Mouse (Mus musculus): ENCODE results near the gene Fth1. TPM values are rescaled to one million over a fixed set of nuclear protein-coding genes. Genes with fewer than 3 reads are reported as not detected.

The Fth1 gene
- polyA plus RNA-seq, 1 experiment from 2014 or later = 1,694 TPM

GRCm38 (mm10) chr19:10013348-10013747 lies 33.0 kb downstream of the Fth1 start:
- Histone ChIP-seq H3K4me3 (ENCODE audit: low read depth, low read length) (no peak overlapping the region), H3K27me3 (ENCODE audit: control insufficient read depth, insufficient read depth, low read depth, low read length) (no peaks in the 10 kb centered on the region), H3K9me3 (replicated peaks; ENCODE audit: control insufficient read depth, low read length, poor library complexity, severe bottlenecking) (no peaks in the 10 kb centered on the region), H3K36me3 (ENCODE audit: control insufficient read depth, insufficient read depth, low read length) (no peaks in the 10 kb centered on the region), H3K4me1 (ENCODE audit: control insufficient read depth, insufficient read depth, low read length) (peaks cover under 1% of the 10 kb centered on the region; the same call in 1 of the 2 replicates), H3K27ac (ENCODE audit: low read length) (no peak overlapping the region), H3K9ac (ENCODE audit: low read depth, low read length) (no peak overlapping the region), H3K4me2 (ENCODE audit: low read length) (no peak overlapping the region)
- 64% methylated on average over 3 of the region's 3 CpGs for WGBS
- ATAC-seq = no peak

GRCm38 (mm10) chr19:10013913-10014312 lies 33.5 kb downstream of the Fth1 start:
- Histone ChIP-seq H3K36me3 (ENCODE audit: control insufficient read depth, insufficient read depth, low read length) (no peaks in the 10 kb centered on the region), H3K9ac (ENCODE audit: low read depth, low read length) (no peak overlapping the region), H3K4me3 (ENCODE audit: low read depth, low read length) (no peak overlapping the region), H3K27ac (ENCODE audit: low read length) (no peak overlapping the region), H3K4me2 (ENCODE audit: low read length) (no peak overlapping the region), H3K9me3 (replicated peaks; ENCODE audit: control insufficient read depth, low read length, poor library complexity, severe bottlenecking) (no peaks in the 10 kb centered on the region), H3K4me1 (ENCODE audit: control insufficient read depth, insufficient read depth, low read length) (peaks cover 6% of the 10 kb centered on the region), H3K27me3 (ENCODE audit: control insufficient read depth, insufficient read depth, low read depth, low read length) (no peaks in the 10 kb centered on the region)
- no peak for ATAC-seq
- 70% methylated on average over 5 of the region's 5 CpGs for WGBS

GRCm38 (mm10) chr19:10014824-10015223 lies 34.4 kb downstream of the Fth1 start:
- Histone ChIP-seq H3K4me1 (ENCODE audit: control insufficient read depth, insufficient read depth, low read length) (peaks cover 12% of the 10 kb centered on the region), H3K4me2 (ENCODE audit: low read length) (no peak overlapping the region), H3K9ac (ENCODE audit: low read depth, low read length) (no peak overlapping the region), H3K27ac (ENCODE audit: low read length) (no peak overlapping the region), H3K36me3 (ENCODE audit: control insufficient read depth, insufficient read depth, low read length) (no peaks in the 10 kb centered on the region), H3K27me3 (ENCODE audit: control insufficient read depth, insufficient read depth, low read depth, low read length) (no peaks in the 10 kb centered on the region), H3K9me3 (replicated peaks; ENCODE audit: control insufficient read depth, low read length, poor library complexity, severe bottlenecking) (no peaks in the 10 kb centered on the region), H3K4me3 (ENCODE audit: low read depth, low read length) (no peak overlapping the region)
- 82% methylated on average over 13 of the region's 13 CpGs for WGBS
- ATAC-seq = no peak

- Histone ChIP-seq H3K4me1 (ENCODE audit: control insufficient read depth, insufficient read depth, low read length) (peaks cover 12% of the 10 kb centered on the region), H3K9me3 (replicated peaks; ENCODE audit: control insufficient read depth, low read length, poor library complexity, severe bottlenecking) (no peaks in the 10 kb centered on the region), H3K9ac (ENCODE audit: low read depth, low read length) (no peak overlapping the region), H3K27me3 (ENCODE audit: control insufficient read depth, insufficient read depth, low read depth, low read length) (no peaks in the 10 kb centered on the region), H3K27ac (ENCODE audit: low read length) (no peak overlapping the region), H3K36me3 (ENCODE audit: control insufficient read depth, insufficient read depth, low read length) (no peaks in the 10 kb centered on the region), H3K4me2 (ENCODE audit: low read length) (no peak overlapping the region), H3K4me3 (ENCODE audit: low read depth, low read length) (no peak overlapping the region)
- WGBS = 87% methylated on average over 4 of the region's 4 CpGs
- no peak for ATAC-seq
Measured at GRCm38 (mm10) chr19:10015442-10015841, 35.0 kb downstream of the Fth1 start.

GRCm38 (mm10) chr19:10016151-10016550 lies 35.8 kb downstream of the Fth1 start:
- 87% methylated on average over 4 of the region's 4 CpGs for WGBS

GRCm38 (mm10) chr19:10017637-10018526 lies 37.5 kb downstream of the Fth1 start:
- Histone ChIP-seq H3K36me3 (ENCODE audit: control insufficient read depth, insufficient read depth, low read length) (no peaks in the 10 kb centered on the region), H3K4me2 (ENCODE audit: low read length) (peak overlapping the region; percentile 75), H3K27me3 (ENCODE audit: control insufficient read depth, insufficient read depth, low read depth, low read length) (no peaks in the 10 kb centered on the region), H3K9ac (ENCODE audit: low read depth, low read length) (peak overlapping the region; percentile 79), H3K4me1 (ENCODE audit: control insufficient read depth, insufficient read depth, low read length) (peaks cover 12% of the 10 kb centered on the region), H3K27ac (ENCODE audit: low read length) (peak overlapping the region; percentile 23; the same call in 1 of the 2 replicates), H3K4me3 (ENCODE audit: low read depth, low read length) (peak overlapping the region; percentile 65), H3K9me3 (replicated peaks; ENCODE audit: control insufficient read depth, low read length, poor library complexity, severe bottlenecking) (no peaks in the 10 kb centered on the region)
- 5% methylated on average over 40 of the region's 44 CpGs for WGBS
- peak; percentile 94 for ATAC-seq

More at GRCm38 (mm10) chr19:10016151-10016550, 35.8 kb downstream of the Fth1 start:
- no peak overlapping the region for H3K4me2 ChIP-seq (ENCODE audit: low read length)
- H3K27me3 ChIP-seq (ENCODE audit: control insufficient read depth, insufficient read depth, low read depth, low read length) = no peaks in the 10 kb centered on the region
- ATAC-seq = no peak
- H3K9ac ChIP-seq (ENCODE audit: low read depth, low read length) = no peak overlapping the region
- peaks cover 12% of the 10 kb centered on the region for H3K4me1 ChIP-seq (ENCODE audit: control insufficient read depth, insufficient read depth, low read length)
- H3K27ac ChIP-seq (ENCODE audit: low read length) = no peak overlapping the region
- H3K4me3 ChIP-seq (ENCODE audit: low read depth, low read length) = no peak overlapping the region
- H3K36me3 ChIP-seq (ENCODE audit: control insufficient read depth, insufficient read depth, low read length) = no peaks in the 10 kb centered on the region
- no peaks in the 10 kb centered on the region for H3K9me3 ChIP-seq (replicated peaks; ENCODE audit: control insufficient read depth, low read length, poor library complexity, severe bottlenecking)

- Histone ChIP-seq H3K36me3 (ENCODE audit: control insufficient read depth, insufficient read depth, low read length) (no peaks in the 10 kb centered on the region), H3K27ac (ENCODE audit: low read length) (no peak overlapping the region)
- peak; percentile 5; the same call in 1 of the 2 replicates for ATAC-seq
Measured at GRCm38 (mm10) chr19:10018527-10018818, 38.1 kb downstream of the Fth1 start.

GRCm38 (mm10) chr19:10019214-10019760 lies 38.9 kb downstream of the Fth1 start:
- Histone ChIP-seq H3K4me2 (ENCODE audit: low read length) (peak overlapping the region; percentile 75), H3K4me3 (ENCODE audit: low read depth, low read length) (peak overlapping the region; percentile 65), H3K27me3 (ENCODE audit: control insufficient read depth, insufficient read depth, low read depth, low read length) (no peaks in the 10 kb centered on the region), H3K9me3 (replicated peaks; ENCODE audit: control insufficient read depth, low read length, poor library complexity, severe bottlenecking) (no peaks in the 10 kb centered on the region), H3K4me1 (ENCODE audit: control insufficient read depth, insufficient read depth, low read length) (peaks cover 12% of the 10 kb centered on the region), H3K9ac (ENCODE audit: low read depth, low read length) (peak overlapping the region; percentile 79), H3K27ac (ENCODE audit: low read length) (no peak overlapping the region), H3K36me3 (ENCODE audit: control insufficient read depth, insufficient read depth, low read length) (no peaks in the 10 kb centered on the region)
- ATAC-seq = no peak
- 73% methylated on average over 4 of the region's 4 CpGs for WGBS

More at GRCm38 (mm10) chr19:10018527-10018818, 38.1 kb downstream of the Fth1 start:
- peaks cover 12% of the 10 kb centered on the region for H3K4me1 ChIP-seq (ENCODE audit: control insufficient read depth, insufficient read depth, low read length)
- H3K9me3 ChIP-seq (replicated peaks; ENCODE audit: control insufficient read depth, low read length, poor library complexity, severe bottlenecking) = no peaks in the 10 kb centered on the region
- WGBS = 2% methylated on average over 3 of the region's 3 CpGs
- peak overlapping the region; percentile 79 for H3K9ac ChIP-seq (ENCODE audit: low read depth, low read length)
- no peaks in the 10 kb centered on the region for H3K27me3 ChIP-seq (ENCODE audit: control insufficient read depth, insufficient read depth, low read depth, low read length)
- H3K4me2 ChIP-seq (ENCODE audit: low read length) = peak overlapping the region; percentile 75
- peak overlapping the region; percentile 65 for H3K4me3 ChIP-seq (ENCODE audit: low read depth, low read length)

- Histone ChIP-seq H3K27ac (ENCODE audit: low read length) (no peak overlapping the region), H3K4me1 (ENCODE audit: control insufficient read depth, insufficient read depth, low read length) (peaks cover 12% of the 10 kb centered on the region), H3K4me2 (ENCODE audit: low read length) (no peak overlapping the region), H3K9ac (ENCODE audit: low read depth, low read length) (no peak overlapping the region), H3K36me3 (ENCODE audit: control insufficient read depth, insufficient read depth, low read length) (no peaks in the 10 kb centered on the region), H3K27me3 (ENCODE audit: control insufficient read depth, insufficient read depth, low read depth, low read length) (no peaks in the 10 kb centered on the region), H3K4me3 (ENCODE audit: low read depth, low read length) (no peak overlapping the region), H3K9me3 (replicated peaks; ENCODE audit: control insufficient read depth, low read length, poor library complexity, severe bottlenecking) (no peaks in the 10 kb centered on the region)
- WGBS = 95% methylated on average over 2 of the region's 2 CpGs
- no peak for ATAC-seq
Measured at GRCm38 (mm10) chr19:10021981-10022380, 41.6 kb downstream of the Fth1 start.

All from midbrain, embryonic 16.5 days (tissue).